Mouse (Mus musculus): ENCODE measurements around the gene March8.

The March8 gene

DNA sequence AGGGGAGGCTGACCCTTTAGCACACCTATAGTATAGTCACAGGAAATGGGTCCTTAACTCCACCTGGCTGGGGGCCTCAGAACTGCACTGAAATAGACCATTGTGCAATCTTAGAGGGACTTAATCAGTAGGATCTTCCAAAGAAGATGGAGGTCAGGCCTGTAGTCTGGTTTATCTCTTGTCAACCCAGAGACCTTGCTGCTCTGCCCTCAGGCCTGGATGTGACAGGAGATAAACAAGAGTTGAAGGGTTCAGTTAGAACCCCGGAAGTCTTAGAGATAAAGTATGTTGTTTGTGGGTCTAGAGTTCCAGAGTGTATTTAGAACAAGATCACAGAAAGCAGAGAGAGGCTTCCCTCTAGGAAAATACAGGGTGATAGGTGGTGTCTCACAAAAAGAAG is 118.7 kb downstream of the March8 start:
- no peak for DNase-seq (ENCODE audit: extremely low spot score, low read depth, low spot score)

DNA sequence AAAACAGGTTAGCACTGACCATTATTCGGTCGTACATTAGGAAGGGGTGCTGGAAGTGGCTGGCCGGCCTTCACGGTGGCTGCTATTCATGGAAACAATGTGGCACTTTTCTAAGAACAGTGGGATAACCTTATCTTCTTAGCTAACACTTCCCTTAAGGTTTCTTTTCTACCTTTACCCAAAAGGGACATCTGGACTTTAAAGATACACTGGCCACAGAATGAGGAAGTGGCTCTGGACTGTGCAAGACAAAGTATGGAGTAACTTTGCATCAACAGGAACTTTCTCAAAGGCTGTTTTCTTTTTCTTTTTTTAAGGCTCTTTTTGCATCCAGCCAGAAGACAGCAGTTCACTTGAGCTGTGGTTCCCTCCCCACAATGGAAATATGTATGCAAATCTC is 120.9 kb downstream of the March8 start:
- no peak for DNase-seq (ENCODE audit: extremely low spot score, low read depth, low spot score)
